Mouse (Mus musculus) activated CD4-positive, CD25-positive, alpha-beta regulatory T cell, adult 4 months (primary cell): Measurements from ENCODE around the gene Fam227a. TPM values are rescaled to one million over a fixed set of nuclear protein-coding genes. Genes with fewer than 3 reads are reported as not detected.
"Not testable (repeated sequence)": the region's sequence is repeated elsewhere in the genome, so short reads cannot be mapped to it uniquely, and the experiment has no call there.

Experiments used
- ATAC-seq: one replicate; pipeline ENCODE4 v1.8.0; 2017
- polyA plus RNA-seq, 2 experiments: library from polyadenylated mRNA; unstranded; fragments of 100-300 nt; shearing (Covaris generic); gene quantifications; one replicate each; pipeline ENCODE4 v1.2.1; 2017

Gene Fam227a
- polyA plus RNA-seq, 2 experiments from 2014 or later, result 0.26 TPM; not detected in 1

DNA sequence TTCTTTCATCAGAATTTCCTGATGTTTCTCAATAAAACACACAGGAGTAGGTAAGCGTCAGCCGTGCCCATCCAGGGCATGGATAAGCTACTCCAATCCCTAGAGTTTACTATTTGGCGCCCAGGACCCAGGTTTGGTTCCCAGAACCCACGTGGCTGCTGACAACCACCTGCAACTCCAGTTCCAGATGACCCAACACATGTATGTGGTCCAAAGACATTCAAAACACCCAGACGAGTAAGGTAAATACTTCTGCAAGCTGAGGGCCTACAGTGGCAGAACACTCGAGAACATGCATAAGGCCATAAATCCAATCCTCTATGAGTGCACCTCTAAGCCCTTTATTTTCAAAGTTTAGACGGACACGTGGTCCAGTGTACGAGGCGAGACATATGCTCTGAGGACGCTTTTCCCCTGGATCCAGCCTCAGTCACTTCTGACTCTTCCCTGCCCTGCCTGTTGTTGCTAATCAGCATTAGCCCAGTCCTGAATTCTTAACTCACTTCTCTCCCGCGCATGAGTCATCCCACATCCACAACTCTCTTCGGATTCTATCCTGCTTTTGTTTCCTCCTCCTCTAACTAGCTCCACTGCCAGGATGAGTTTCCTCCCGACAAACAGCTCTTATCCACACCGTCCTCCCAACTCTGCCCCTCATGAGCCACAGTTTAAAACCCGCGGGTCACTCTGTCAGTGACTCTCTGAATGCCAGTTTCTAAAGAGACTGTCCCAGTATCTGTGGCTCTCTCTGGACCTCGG is 25.1 kb upstream of the Fam227a start:
- no peak for ATAC-seq

DNA sequence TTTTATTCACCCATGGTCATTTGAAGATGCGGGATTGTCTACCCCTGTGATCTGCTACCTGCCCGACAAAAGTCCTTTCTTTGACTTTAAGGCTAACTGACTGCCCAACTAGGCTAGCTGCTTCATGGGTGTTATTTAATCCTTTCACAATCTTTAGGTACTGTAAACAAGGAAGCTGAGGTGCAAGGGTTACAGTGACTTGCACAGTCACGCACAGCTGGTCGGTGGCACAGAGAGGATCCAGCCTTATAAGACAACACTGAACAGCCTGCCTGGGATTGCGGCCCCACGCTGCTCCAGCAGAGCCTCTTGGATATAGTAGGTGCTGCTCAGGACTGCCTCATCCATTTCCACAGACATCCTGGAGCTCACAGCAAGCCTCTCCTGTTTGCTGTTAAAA is 24.4 kb upstream of the Fam227a start:
- no peak for ATAC-seq

DNA sequence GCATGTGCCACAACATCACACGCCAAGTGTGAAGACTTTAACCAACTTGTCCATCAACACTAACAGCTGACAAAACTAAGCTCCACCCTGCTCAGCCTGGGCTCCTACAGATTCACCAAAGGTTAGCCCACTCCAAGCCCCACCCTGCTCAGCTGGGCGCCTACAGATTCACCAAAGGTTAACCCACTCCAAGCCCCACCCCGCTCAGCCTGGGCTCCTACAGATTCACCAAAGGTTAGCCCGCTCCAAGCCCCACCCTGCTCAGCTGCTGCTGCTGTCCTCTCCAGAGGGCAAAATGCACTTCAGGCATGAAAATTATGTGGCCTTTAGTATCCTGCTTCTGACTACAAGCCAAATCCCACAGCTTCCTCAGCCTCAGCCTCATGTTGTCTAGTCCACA is 23.2 kb upstream of the Fam227a start:
- no peak for ATAC-seq

DNA sequence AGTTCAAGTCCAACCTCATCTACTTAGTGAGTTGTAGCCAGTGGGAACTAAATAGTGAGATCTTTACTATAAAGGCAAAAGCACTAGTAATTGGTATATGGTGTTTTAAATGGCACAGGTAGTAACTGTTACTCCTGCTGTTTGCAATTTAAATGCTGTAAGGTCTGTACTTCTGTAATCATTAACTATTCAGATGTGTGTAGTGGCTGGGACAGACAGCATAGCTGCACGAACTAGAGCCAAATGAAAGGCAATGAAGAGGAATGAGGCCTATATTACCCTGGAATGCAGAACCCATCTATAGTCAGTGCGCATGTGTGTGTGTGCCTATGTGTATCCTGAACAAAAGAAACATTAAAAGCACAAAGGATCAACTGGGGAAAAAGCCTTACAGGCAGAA is 19.2 kb upstream of the Fam227a start:
- no peak for ATAC-seq

DNA sequence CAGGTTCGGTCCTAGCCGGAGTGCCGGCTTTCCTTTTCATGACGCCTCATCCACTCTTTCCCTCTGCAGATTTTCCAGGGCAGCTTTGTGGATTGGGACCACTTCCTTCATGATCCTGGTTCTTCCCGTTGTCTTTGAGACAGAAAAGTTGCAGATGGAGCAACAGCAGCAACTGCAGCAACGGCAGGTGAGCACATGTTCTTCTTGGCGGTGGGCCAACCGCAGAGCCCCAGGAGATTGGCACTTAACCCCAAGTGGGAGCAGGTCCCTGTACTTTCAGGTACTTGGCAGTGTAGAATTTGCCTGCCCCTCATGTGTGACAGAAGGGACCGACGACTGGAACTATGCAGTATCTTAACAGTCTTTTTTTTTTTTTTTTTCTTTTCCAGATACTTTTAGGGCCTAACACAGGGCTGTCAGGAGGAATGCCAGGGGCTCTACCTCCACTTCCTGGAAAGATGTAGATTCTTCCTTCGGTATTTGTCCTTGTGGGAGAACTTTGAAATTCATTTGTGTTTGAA is 13.1 kb upstream of the Fam227a start:
- ATAC-seq, result not testable (repeated sequence)

DNA sequence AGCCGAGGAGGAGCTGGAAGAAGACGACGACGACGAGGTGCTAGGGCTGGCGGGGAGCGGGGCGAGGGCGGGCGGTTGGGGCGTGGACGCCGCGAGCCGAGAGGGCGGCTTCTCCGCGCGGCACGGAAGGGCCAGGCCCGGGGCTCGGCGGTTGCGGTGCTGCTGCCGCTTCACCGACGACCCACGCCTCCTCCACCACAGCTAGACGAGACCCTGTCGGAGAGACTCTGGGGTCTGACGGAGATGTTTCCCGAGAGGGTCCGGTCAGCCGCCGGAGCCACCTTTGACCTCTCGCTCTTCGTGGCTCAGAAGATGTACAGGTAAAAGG is 12.2 kb upstream of the Fam227a start:
- ATAC-seq, result peak; percentile 45

DNA sequence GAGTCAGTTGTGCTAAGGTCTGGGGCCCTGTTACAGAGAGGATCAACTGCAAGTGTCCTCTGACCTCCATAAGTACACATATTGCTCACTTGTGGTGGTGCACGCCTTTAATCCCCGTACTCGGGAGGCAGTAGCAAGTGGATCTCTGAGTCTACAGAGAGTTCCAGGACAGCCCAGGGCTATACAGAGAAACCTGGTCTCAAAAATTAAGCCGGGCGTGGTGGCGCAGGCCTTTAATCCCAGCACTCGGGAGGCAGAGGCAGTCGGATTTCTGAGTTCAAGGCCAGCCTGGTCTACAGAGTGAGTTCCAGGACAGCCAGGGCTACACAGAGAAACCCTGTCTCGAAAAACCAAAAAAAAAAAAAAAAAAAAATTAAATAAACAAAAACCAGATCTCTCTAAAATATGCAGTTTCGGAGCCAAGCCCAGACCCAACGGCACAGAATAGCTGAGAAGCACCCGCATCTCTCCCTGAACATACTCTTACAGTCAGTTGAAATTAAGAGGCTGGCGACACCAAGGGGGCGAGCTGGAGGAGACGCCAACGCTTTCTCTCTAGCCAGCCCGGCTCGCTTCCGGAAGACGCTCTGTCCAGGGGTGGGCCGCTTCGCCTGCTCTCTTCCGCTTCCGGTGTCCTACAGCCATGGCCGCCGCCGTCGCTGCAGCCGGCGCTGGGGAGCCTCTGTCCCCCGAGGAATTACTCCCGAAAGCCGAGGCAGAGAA is 11.7 kb upstream of the Fam227a start, which contains the start of gene Tomm22:
Tomm22 (plus strand) TSS at position 613 of the 723 bp plus-strand sequence.
- ATAC-seq, result peak; percentile 94

DNA sequence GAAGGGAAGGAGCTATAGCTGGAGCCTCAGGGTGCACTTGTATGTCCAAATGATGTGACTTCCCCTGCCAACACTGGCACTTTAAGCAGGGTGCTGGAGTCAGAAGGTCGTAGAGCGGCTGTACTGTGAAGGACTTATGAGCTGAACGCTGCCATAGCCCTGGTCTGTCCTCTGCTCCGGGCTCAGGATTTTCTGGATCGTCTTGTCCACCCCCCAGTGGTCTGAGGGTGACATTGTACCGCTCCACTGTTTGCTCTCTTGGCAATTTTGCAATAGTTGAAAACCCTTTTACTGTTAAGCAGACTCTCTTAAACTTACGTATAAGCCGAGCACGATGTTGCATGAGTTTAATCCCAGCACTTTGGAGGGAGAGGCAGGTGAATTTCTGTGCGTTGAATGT is 10.4 kb upstream of the Fam227a start:
- ATAC-seq, result no peak

DNA sequence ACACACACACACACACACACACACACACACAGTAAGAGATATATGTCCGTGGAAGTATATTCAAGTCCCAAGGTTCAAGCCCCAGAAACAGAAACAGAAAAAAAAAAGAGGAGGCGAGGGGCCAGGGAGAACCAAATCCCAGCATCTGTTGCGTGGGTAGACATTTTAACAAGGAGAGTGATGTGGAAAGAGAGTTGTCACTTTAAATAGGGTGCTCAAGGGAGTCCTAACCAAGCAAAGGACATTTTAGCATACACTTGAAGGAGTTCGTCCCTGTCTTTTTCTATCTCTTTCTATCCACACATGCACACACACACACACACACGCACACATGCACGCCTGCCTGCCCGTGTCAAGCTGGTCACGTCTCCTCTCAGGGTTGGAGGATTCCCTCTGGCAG is 5.9 kb upstream of the Fam227a start:
- no peak for ATAC-seq

DNA sequence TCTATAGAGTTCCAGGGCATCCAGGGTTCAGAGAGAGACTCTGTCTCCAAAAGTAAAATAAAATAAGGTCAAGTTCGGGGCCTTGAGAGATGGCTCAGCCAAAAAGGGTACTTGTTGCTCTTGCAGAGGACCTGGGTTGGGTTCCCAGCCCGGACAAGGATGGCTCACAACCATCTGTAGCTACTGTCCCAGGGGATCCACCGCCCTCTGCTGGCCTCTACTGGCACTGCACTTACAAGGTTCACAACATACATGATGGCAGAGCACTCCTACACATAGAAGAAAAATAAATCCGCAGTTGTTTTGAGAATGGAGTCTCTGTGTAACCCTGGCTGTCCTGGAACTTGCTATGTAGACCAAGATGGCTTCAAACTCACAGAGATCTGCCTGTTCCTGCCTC is 3.1 kb upstream of the Fam227a start:
- ATAC-seq, result no peak

DNA sequence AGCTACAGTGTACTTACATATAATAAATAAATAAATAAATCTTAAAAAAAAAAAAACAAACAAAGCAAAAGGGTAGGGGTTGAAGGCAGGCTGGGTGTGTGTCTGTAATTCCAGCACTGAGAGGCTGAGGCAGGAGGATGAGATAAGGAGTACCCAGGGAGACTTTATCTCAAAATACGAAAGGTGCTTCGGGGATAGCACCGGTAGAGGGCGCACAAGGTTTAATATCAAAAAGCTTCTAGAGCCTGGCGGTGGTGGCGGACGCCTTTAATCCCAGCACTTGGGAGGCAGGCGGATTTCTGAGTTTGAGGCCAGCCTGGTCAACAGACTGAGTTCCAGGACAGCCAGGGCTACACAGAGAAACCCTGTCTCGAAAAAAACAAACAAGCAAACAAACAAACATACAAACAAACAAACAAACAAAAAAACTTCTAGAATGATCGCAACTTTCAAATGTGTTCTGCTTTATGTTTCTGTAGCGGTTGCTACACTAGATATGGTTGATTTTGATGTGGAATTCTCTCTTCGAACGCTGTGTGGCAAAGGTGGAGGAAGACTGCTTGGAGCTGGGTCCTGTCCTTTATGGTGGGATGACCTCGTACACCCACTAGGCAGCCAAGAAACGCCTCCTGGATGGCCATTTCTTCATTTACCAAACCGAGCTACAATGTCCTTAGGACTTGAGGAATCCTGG is 772 bp downstream of the Fam227a start:
- ATAC-seq, result peak; percentile 50

DNA sequence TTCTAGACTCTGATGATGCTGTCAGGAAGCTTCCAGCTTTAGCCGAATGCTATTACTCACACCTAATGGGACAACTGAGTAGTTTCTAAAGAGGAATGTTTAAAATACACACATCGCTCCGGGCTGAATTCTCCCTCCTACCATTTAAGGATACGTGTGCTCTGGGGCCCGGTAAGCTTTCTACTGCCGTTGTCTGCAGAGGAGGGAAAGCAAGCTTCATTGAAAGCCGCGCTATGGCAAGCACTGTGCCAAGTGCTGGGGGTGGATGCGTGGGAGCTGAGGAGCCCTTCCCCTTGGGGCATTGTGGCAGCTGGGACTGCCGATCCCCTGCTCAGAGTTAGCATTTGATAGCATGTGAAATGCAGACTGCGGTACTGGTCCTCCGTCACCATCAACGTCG is 2.3 kb downstream of the Fam227a start:
- no peak for ATAC-seq

DNA sequence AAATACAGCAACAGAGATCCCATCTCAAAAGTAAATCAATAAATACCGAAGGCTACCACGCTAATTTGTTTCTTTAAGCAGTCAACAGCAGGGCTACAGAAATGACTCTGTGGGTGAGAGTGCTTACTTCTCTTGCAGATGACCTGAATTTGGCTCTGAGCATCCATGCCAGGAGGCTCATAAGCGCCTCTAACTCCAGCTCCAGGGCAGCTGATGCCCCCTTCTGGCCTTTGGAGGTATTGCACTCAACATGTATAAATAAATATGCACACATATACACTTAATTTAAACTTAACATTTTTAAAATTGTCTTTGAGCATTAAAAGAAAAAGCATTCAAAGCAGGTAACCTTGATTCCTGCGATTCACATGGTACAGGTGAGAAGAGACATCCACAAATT is 7.3 kb downstream of the Fam227a start:
- ATAC-seq, result no peak

DNA sequence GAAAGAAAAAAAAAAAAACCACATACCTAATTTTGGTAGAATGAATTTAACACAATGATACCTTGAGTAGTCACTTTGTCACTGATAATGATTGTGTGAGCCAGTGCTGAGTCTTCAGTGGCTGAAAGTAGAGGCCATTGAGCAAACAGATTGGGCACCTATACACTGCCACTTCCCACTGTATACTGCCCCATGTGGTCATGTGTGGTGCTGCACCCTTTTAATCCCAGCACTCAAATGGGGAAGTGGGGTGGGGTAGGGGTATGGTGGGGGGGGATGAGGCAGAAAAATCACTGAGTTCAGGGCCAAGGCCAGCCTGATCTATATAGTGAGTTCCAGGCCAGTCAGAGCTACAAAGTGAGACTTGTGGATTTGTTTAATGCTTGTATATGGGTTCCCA is 8.2 kb downstream of the Fam227a start:
- ATAC-seq, result no peak

DNA sequence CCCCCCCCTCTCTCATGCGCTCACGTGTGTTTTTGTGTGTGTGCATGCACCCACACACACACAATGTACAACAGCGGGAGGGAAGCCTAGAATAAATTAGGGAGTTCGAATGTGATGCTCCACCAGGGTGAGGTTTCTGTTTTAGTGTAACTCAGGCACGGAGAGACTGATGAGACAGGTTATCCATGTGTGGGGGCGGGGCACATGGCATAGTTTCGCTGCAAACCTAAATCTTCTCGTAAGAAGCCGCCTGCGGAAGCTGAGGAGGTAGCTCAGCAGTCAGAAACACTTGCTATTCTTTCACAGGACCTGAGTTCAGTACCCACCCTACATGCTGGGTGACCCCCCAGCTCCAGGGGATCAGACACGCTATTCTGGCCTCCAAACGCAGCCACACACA is 10.6 kb downstream of the Fam227a start:
- ATAC-seq, result no peak

DNA sequence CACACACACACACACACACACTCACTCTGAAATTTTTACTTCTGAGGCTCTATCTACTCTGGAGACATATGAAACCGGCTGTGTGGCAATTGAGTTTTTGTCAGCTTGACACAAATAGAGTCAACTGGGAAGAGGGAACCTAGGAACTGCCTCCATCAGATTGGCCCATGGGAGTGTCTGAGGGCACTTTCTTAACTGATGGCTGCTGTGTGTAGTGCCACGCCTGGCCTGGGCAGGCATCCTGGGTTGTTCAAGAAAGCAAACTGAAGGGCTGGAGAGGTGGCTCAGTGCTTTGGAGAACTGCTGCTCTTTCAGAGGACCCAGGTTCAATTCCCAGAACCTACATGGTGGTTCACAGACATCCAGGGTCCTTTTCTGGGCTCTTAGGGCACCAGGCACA is 13.3 kb downstream of the Fam227a start:
- ATAC-seq, result no peak

DNA sequence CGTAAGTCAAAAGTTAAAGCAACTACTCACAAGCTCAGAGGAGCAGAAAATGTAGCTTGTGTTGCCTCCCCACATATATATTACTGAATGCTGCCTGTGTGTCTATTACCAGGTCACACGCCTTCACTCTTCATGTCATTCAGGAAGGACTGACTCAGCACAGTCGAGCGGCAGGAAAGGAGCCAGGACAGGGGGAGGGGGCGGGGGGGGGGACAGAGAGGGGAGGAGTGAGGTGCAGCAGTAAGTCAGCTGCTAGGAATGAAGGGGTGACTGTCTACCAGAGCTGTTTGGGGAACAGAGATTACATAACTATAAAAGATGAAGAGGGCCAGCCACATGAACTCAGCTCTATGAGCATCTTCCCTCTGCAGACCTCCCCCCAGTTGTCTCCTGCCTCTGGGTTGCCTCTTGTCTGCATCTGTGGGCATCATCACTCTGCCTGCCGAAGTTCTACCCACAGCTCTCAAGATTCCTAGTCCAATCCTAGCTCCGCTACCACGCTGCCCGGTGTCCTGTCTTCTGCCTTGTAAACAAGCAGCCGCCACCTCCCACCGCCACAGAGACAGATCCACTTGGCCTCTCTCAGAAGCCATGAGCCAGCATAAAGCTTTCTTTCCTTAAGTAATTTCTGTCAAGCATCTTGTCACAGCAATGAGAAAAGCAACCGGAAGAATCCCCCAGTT is 17.5 kb downstream of the Fam227a start:
- ATAC-seq, result no peak

DNA sequence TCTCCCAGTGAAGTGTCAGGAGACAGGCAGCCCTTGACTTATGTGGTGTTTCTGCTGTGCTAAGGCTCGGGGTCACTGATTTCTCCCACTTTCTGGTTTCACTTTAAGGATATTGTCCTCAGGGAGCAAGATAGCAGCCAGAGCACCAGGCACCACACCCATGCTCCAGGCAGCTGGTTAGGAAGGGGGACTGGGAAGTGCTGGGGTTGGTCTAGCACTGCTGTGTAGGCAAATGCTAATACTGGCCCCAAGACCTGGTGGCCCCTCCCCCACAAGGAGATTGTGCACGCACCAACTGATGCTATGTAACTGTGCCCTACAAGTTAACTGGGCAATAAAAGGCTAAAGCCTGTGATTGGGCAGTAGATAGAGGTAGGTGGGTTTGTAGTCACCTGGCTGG is 28.3 kb downstream of the Fam227a start:
- ATAC-seq, result no peak

DNA sequence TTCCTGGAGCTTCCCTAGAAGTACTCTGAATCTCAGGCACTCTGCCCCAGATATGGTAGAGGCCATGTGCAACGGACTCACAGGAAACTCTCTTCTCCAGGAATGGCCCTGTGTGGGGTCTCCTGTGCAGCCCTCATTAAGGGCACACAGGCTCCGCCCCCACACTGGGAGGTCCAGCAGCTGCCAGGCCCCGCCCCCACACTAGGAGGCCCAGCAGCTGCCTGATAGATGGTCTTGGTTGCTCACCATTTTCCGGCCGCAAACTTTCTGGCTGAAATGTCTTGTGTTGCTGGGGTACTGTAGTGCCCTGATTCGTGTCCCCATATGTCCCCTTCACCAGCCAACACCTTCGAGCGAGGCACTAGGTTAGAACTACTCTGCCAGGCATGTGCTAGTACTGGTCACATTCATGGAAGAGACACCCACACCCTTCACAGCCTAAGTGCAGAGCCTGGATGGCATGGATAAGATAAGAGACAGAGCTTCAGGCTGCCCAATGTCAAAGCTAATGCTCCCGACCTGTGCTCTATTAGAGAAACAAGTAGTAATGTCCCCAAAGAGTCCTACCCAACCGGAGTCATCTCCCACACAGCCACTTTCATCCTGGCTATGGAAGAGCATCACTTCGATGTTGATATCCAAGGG is 38.9 kb downstream of the Fam227a start:
- ATAC-seq, result no peak

DNA sequence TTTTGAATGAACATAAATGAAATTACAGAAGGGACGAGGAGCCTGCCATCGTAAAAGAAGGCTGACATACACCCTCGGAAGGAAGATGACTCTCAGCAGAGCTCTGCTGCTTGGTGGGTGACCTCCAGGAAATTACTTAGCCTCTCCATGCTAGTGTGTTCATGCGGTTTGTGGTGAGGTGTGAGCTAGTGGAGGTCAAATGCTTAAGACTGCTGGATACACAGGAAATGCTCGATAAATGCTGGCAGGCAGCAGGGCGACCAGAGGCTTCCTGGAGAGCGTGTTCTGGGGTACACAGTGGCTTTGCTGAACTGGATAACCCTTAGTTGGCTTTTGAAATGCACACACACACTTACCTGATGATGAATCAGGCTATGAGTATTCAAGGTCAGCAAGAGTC is 40.3 kb downstream of the Fam227a start:
- ATAC-seq, result no peak

DNA sequence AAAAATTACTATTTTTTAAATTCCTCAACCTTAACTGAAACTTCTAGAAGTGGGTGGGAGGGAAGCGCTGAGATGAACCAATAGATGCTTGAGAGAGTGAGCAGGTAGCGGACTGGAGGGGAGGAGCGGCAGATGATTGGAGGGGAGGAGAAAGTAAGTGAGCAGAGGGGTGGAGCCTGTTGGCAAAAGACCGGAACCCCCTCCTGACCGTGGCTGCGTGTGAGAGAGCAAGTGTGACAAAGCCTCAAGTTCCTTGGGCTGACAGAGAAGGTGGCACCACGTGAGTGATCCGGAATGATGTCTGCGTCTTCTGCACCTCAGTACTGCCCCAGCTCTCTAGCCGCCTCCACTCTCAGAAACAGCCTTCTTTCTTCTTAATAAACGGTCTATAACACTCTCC is 41.6 kb downstream of the Fam227a start:
- ATAC-seq, result no peak

DNA sequence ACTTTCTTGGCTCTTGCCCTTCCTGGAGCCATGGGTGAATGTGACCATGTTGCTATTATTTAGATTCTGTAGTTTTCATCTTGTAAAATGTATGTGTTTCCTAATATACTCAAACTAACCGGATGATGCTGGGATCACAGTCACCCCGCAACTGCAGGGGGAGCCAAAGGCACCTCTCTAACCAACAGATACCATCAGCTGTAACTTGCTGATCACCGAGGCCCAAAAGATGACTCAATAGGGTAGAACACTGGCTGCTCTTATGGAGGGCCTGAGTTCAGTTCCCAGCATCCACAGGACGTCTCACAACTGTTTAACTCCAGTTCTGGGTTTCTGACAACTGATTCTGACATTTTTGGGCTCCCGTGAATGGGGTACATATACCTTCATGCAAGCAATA is 42.0 kb downstream of the Fam227a start:
- no peak for ATAC-seq

DNA sequence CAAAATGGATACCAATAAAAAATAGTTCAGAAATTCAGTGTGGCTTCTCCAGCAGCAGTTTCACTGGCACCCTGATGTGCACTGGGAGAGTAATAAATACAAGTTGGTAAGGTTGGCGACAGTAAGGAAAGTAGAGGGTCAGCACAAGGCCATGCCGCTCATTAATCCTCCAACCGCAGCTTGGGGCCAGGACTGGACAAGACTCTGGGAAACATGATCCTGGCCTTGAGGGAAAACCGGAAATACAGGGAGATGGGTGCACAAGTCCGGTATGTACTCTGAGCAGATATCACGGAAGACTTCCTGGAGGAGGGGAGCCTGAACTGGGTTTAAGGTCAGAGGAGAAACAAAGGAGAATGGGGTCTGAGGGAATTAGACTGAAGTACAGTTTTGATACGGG is 43.3 kb downstream of the Fam227a start:
- no peak for ATAC-seq
